Mouse (Mus musculus): ENCODE measurements at regions not wholly inside any gene's neighbourhood (a gene's known extent, or its start where the extent isn't known, plus 50 kb on each side); places are given as distances from the start of the nearest gene placed in this dataset.

DNA sequence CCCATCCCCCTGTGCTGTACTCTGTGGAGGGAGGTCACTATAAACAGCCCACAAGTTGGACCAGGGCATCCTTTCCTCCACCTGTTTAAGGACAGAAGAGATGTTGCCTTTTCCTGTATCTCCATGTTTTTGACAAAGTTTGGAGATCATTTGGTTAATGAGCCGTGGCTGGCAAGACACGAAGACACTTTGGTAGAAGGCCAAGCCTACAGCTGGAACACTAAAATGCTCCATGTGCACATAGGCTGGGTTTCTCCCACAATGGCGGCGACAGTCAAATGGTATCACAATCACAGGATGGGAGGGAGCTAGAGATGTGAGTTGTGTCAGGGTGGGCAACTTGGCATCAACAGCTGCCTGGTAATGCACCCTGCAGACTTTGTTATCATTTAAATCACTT is 111.9 kb upstream of the Plxnc1 start:
- no peak for ATAC-seq (replicated peaks in 1 of 2; ENCODE audit: insufficient read depth in 1 of 2, low FRiP score in 2 of 2, low TSS enrichment in 1 of 2, low read depth in 1 of 2, poor library complexity in 2 of 2, severe bottlenecking in 2 of 2)

DNA sequence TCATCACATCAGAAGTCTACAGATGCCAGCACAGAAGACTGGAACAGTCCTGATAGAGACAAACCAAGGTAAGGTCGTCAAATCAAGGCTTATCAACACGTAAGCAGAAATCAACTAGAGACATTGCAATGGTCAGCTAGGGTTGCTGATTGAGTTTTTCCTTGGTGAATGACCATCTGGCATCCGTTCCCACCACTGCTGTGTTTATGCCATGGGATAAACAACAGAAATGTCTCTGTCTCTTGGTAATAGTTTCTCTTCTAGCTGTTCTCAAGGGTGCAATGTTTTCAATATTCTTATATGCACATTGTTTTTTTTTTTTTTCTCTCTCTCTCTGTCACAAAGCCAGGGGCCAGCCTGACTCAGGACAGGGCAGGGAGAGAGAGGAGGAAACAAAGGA is 110.2 kb upstream of the Plxnc1 start:
- ATAC-seq (replicated peaks in 1 of 2; ENCODE audit: insufficient read depth in 1 of 2, low FRiP score in 2 of 2, low TSS enrichment in 1 of 2, low read depth in 1 of 2, poor library complexity in 2 of 2, severe bottlenecking in 2 of 2): no peak

DNA sequence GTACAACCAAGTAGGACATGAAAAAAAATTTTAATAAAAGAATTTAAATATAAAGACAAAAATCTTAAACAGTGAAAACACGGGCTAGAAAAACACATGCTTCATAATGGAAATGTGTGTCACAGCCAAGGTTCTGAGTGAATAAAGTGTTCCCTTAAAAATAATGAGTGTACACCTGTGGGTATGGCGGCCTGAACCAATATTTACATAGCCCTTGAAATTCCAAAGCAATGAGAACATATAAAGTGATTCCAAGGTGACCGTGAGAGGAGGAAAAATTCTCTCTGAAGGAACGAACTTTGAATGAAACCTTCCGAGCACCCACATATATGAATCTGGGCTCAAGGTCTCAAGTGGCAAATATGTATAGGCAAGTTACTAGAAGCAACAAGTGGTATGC is 104.2 kb upstream of the Plxnc1 start:
- no peak for ATAC-seq (replicated peaks in 1 of 2; ENCODE audit: insufficient read depth in 1 of 2, low FRiP score in 2 of 2, low TSS enrichment in 1 of 2, low read depth in 1 of 2, poor library complexity in 2 of 2, severe bottlenecking in 2 of 2)

DNA sequence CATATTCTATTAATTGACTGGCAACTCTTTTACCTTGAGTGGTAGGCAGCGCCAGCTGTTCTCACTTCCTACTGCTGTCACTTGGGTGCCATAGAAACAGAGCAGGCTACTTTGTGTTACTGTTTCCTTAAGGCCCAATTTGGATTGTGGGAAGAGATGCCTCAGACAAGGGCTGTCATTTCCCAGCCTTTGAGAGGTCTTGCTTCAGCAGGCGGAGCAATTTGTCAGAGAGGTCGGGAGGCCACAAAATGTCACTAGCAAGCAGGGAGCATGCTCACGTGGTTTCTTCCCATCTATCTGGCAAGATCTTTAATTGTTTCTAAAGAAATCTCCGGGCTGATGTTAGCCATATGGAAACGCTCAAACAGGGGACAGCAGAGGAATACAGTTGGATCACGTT is 99.3 kb upstream of the Plxnc1 start:
- ATAC-seq (replicated peaks in 1 of 2; ENCODE audit: insufficient read depth in 1 of 2, low FRiP score in 2 of 2, low TSS enrichment in 1 of 2, low read depth in 1 of 2, poor library complexity in 2 of 2, severe bottlenecking in 2 of 2): no peak

DNA sequence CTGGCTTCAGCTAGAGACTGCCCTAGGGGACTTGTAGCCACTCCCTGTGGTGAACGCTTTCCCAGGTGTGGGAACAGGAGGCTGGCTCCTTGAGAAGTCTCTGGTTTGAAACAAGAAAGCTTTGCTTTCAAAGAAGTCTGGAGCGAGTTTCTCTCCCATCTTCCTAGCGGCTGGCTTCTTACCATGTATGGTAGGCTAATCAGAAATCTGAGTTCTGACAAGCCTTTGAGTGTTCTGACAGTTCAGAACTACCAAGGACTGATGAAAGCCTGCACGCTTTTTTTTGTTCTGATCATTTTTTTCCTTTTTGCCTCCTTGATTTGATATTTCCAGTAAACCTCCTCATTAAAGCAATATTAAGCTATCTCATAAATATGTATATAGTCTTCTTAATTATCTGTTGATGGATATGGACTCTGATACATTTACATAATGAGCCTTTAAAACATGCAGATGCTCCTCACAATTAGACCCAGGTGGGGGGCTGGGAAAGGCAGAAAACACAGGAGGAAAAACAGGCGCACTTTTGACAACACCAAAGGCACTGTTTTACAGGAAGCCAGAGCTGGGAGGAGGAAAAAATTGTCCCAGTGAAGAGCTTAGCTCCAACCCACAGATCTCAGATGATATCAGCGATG is 95.7 kb upstream of the Plxnc1 start:
- no peak for ATAC-seq (replicated peaks in 1 of 2; ENCODE audit: insufficient read depth in 1 of 2, low FRiP score in 2 of 2, low TSS enrichment in 1 of 2, low read depth in 1 of 2, poor library complexity in 2 of 2, severe bottlenecking in 2 of 2)

DNA sequence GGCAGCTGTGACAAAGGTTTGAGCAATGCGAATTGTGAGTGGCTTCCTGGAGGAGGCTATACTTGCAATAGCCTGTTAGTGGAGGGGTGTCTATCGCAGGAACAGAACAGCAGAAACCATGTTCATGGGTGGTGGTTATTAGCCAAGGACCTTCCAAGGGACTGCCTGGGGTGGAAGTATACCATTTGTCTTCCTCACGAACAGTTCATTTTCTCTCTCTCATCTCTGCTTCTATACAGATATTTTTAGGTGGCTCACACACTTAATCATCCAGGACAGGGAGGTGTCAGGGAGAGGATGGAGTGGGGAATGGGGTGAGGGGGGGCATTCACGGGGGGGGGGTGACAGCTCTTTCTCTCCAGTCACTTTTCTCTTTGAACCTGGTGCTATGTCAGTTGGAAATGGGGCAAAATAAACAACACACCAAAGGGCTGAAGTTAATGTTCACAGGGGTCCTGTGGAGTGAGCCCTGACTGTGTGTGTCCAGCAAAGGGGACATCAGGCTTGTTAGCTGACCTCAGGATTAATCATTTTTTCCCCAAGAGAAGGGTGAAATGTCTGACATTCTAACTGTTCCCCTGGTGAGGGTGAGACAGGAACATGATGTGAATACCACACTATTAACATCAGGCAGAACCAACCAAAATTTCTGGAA is 91.5 kb upstream of the Plxnc1 start:
- no peak for ATAC-seq (replicated peaks in 1 of 2; ENCODE audit: insufficient read depth in 1 of 2, low FRiP score in 2 of 2, low TSS enrichment in 1 of 2, low read depth in 1 of 2, poor library complexity in 2 of 2, severe bottlenecking in 2 of 2)

DNA sequence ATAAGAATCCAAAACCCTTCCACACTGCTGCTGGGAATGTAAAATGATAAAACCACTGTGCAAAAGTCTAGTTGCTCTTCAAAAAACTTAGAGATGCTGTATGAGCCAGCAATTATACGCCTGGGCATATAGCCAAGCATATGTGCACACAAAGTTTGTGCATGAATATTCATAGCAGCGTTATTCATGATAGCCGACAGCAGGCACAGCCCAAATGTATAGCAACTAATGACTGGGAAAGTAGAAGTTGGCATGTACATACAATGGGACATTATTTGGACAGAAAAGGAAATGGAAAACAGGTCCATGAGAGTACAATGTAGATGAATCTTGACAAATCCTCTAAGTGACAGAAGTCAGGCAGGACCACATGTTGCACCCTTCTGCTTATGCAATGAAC is 90.7 kb upstream of the Plxnc1 start:
- no peak for ATAC-seq (replicated peaks in 1 of 2; ENCODE audit: insufficient read depth in 1 of 2, low FRiP score in 2 of 2, low TSS enrichment in 1 of 2, low read depth in 1 of 2, poor library complexity in 2 of 2, severe bottlenecking in 2 of 2)

DNA sequence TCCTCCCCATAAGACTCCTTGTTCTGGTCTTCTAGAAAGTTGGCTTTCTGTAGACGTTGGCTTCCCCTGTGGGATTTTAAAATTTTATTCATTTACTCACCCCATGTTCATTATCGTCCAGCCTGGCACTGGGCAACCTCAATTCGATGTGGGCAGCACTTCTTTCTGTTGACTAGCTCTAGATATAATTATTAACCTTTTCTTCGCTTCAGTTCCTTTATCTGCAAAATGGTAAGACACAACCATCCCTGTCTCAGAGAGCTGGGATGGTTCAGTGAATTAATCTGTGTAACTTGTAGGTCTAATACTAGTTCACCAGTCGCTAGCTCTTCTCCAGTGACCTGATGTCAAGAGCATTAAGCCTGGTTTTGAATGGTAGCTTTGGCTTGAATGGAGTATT is 89.9 kb upstream of the Plxnc1 start:
- no peak for ATAC-seq (replicated peaks in 1 of 2; ENCODE audit: insufficient read depth in 1 of 2, low FRiP score in 2 of 2, low TSS enrichment in 1 of 2, low read depth in 1 of 2, poor library complexity in 2 of 2, severe bottlenecking in 2 of 2)

DNA sequence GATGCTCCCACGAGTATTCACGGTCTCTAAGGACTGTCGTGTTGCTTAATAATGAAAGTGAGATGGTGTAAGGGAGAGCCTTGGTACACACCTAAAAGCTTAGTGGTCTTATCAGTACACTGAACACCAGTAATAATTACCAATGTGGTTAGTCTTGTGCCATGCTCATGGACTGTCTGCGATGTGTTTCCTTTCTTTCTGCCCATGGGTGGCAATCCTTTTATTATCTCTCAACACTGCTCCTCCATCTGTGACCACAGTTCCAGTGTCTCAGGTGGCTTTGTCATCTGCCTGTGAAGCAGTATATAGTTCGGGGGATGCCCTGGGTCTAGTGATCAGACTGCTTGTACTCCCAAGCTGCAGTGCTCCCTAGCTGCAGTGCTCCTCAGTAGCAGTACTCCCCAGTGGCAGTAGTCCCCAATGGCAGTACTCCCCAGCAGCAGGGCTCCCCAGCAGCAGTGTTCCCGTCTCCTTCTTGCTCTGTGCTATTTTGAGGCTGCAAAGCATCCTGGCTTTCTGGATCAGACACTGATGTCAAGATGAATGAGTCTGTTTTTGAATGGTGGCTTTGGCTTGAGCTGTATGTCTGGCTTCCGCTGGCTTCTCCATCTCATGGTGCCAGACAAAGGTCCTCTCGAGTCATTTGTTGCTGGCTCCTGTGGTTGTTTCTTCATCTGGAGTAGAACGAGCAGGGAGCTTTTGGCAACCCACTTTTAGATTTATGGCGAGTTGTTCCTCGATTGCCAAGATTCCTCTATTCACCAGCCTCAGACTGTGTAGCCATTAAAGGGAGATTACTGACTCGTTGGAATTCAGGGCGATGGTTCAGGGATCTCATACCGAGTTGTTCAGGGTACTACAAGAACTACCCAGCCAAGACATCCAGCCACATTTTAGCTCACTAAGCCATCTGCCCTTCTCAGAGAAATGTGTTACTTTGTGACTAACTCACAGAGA is 88.4 kb upstream of the Plxnc1 start:
- ATAC-seq (replicated peaks in 1 of 2; ENCODE audit: insufficient read depth in 1 of 2, low FRiP score in 2 of 2, low TSS enrichment in 1 of 2, low read depth in 1 of 2, poor library complexity in 2 of 2, severe bottlenecking in 2 of 2): no peak

DNA sequence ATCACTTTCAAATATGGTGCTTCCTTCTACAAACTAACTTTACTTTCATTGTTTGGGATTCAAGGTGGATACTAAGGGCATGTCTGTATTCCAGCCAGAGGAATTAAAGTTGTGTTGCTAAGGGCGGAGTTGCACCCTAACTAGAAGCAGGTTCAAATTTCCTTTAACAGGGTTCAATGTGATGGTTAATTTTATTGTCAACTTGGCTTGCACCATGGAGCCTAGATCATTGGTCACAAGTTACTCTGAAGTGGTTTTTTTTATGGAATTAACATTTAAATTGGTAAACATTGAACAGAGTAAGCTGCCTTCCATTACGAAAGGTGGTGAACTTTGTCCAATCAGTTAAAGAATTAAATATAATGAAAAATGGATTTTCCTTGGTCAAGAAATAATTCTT is 86.7 kb upstream of the Plxnc1 start:
- ATAC-seq (replicated peaks in 1 of 2; ENCODE audit: insufficient read depth in 1 of 2, low FRiP score in 2 of 2, low TSS enrichment in 1 of 2, low read depth in 1 of 2, poor library complexity in 2 of 2, severe bottlenecking in 2 of 2): no peak

DNA sequence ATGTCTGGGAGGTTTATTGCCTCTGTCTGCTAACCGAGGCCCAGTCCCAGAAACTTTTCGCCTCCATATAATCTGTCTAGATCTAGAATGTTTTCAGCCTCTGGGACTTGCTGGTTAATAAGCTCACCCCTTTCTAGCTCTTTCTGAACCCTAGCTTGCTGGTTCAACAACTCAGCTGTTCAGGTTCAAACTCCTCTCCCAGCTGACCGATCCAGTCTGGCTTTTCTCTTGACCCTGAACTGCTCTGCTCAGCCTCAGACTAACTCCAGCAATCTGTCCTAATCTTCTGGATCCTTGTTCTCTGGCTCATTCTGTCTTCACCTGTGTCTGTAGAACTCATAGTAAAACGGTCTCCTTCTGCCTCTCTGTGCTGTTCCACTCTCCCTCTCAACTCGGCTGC is 86.2 kb upstream of the Plxnc1 start:
- no peak for ATAC-seq (replicated peaks in 1 of 2; ENCODE audit: insufficient read depth in 1 of 2, low FRiP score in 2 of 2, low TSS enrichment in 1 of 2, low read depth in 1 of 2, poor library complexity in 2 of 2, severe bottlenecking in 2 of 2)

DNA sequence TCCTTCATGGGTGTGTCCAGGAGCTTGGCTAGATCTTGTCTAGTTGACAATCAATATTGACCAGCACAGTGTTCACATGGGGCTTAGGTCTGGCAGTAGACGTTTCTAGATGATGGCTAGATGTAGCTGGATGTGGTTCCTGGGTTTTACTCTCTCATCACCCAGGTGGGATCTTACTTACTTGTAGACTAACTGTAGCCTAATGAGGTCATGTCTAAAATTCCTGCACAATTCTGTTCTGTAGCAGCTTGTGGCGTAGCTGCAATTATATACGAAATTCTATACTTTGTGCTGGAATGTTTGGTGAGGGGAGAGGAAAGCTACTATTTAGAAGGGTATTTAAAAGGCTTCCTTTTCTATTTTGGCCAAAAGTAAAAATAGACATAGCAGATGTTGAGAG is 84.9 kb upstream of the Plxnc1 start:
- ATAC-seq (replicated peaks in 1 of 2; ENCODE audit: insufficient read depth in 1 of 2, low FRiP score in 2 of 2, low TSS enrichment in 1 of 2, low read depth in 1 of 2, poor library complexity in 2 of 2, severe bottlenecking in 2 of 2): no peak

DNA sequence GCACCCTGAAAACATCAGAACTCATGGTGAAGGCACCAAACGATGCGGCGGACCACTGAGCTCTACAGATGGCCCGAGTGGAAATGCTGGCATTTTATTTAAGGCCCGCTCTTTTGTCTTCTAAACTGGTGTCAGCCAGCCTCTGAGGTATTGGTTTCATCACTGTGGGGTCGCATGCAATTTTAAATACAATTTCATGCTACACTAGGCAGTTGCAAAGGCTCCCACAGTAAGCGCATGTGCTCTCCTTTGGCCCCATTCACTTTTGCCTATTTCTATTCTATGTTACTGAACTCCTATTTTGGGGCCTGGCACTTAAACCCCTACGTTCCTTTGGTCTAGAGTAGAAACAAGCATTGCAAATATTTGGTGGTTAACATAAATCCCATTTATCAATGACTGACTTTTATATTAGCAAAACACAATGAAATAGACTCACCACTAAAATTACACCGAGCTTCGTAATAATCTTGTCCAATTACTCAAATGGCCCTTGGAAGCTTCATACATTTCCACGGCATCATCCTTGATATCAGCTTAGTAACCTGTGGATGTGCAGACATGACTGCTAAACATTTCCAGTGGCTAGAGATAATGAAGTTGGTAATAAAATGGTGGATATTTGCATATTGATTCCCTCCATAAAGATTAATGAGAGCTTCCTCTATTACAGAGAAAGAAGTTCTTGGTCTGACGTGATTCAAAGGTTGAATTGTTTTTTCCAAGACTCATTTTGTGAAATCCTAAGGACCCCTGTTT is 81.1 kb upstream of the Plxnc1 start:
- ATAC-seq (replicated peaks in 1 of 2; ENCODE audit: insufficient read depth in 1 of 2, low FRiP score in 2 of 2, low TSS enrichment in 1 of 2, low read depth in 1 of 2, poor library complexity in 2 of 2, severe bottlenecking in 2 of 2): no peak

DNA sequence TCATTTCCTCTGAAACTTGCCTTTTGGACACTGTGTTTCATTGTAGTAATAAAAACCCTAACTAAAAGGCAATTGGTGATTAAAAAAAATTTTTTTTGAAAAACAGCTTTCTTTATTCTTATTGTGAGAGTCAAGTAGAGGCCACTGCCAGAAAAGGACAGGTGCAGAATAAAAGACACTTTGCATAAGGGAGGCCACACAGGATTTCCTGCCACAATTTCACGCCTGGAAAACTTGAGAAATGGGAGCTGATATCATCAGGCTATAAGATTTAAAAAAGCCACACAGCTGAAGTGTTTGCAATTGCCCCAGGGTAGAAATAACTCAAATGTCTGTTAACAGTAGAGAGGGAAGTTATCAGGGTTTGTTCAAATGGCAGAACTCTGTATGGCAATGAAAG is 76.6 kb upstream of the Plxnc1 start:
- ATAC-seq (replicated peaks in 1 of 2; ENCODE audit: insufficient read depth in 1 of 2, low FRiP score in 2 of 2, low TSS enrichment in 1 of 2, low read depth in 1 of 2, poor library complexity in 2 of 2, severe bottlenecking in 2 of 2): no peak

DNA sequence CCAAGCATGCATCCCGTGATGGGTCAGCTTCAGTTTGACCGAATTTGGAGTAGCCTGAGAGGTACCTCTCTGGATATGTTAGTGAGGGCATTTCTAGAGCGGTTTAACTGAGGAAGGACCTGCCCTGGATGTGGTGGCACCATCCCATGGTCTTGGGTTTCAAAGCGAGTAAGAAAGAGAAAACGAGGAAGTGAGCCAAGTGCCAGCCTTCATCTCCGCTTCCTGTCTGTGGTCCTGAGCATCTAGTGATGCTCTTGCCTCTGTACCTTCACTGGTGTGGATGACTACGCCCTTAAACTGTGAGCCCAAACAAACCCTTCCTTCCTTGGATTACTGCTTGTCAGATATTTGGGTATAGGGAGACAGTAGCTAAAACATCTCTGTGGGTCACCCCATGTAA is 72.3 kb upstream of the Plxnc1 start:
- ATAC-seq (replicated peaks in 1 of 2; ENCODE audit: insufficient read depth in 1 of 2, low FRiP score in 2 of 2, low TSS enrichment in 1 of 2, low read depth in 1 of 2, poor library complexity in 2 of 2, severe bottlenecking in 2 of 2): no peak

DNA sequence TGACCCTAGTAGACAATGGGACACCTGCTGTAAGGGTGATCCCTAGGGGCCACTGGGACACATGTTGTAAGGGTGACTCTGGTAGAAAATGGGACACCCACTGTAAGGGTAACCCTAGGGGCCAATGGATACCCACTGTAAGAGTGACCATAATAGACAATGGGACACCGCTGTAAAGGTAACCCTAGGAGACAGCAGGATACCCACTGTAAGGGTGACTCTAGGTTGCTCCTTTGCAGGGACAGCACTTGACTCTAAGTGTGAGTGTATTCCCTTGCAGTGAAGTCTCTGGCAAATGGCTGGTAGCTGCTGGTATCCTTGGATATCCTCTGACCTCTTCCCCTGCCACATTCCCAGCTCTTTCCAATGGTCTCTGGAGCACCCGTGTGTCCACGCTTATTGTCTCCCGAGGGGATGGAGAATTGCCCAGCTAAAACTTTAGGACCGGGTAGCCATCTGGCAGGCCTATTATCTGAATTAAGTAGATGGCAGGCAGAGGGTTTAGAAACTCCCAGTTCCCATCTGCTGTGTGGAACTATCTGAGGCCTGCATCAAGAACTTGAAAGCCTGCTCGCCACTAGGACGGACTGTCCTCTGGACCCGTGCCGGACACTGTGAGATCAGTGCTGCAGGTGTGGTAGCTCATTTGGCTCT is 70.8 kb upstream of the Plxnc1 start:
- ATAC-seq (replicated peaks in 1 of 2; ENCODE audit: insufficient read depth in 1 of 2, low FRiP score in 2 of 2, low TSS enrichment in 1 of 2, low read depth in 1 of 2, poor library complexity in 2 of 2, severe bottlenecking in 2 of 2): no peak

DNA sequence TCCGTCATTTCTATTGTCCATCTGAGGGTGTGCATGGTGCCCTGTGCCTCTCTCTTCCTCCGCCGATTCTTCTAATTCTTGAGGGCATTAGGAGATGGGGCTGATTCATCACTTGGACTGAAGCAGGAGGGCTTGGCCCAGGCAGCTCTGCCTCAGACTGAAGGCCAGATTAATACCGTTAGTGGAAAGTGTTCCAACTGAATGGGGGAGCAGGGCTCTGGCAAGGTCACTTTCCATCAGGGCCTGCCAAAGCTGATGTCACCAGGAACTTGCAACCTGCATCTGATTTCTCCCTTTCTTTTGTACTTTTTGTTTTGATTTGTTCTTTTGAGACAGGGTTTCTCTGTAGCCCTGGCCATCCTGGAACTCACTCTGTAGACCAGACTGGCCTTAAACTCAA is 69.3 kb upstream of the Plxnc1 start:
- no peak for ATAC-seq (replicated peaks in 1 of 2; ENCODE audit: insufficient read depth in 1 of 2, low FRiP score in 2 of 2, low TSS enrichment in 1 of 2, low read depth in 1 of 2, poor library complexity in 2 of 2, severe bottlenecking in 2 of 2)

Measured in hematopoietic stem cell, adult 5-6 weeks (primary cell).